Mouse (Mus musculus) E14TG2a.4 (cell line): ENCODE results near the gene Tbc1d22a.
"Not testable (repeated sequence)": the region's sequence is repeated elsewhere in the genome, so short reads cannot be mapped to it uniquely, and the experiment has no call there.

Experiments used
- H3K27me3 ChIP-seq: 2 replicates; pipeline ENCODE4 v1.6.1; 2014; ENCODE audit warnings: low read length, control low read depth; ENCODE audit not compliant: insufficient read depth
- H3K36me3 ChIP-seq: 2 replicates; pipeline ENCODE4 v1.6.1; 2014; ENCODE audit warnings: low read length, control low read depth; ENCODE audit not compliant: insufficient read depth
- H3K4me1 ChIP-seq: replicated peaks from 2 replicates; pipeline ENCODE4 v1.6.1; 2014; ENCODE audit warnings: low read depth, low read length, control low read depth
- H3K4me3 ChIP-seq: replicated peaks from 2 replicates; pipeline ENCODE4 v1.5.1; 2014; ENCODE audit warnings: mild to moderate bottlenecking, low read length
- H3K9me3 ChIP-seq: 2 replicates; pipeline ENCODE4 v1.6.1; 2014; ENCODE audit warnings: low read length, control low read depth
- CTCF ChIP-seq: conservative IDR thresholded peaks from 2 replicates; pipeline ENCODE4 v1.5.1; 2014; ENCODE audit warnings: low read length
- NANOG ChIP-seq: IDR thresholded peaks from 2 replicates; pipeline ENCODE4 v1.6.1; 2014; ENCODE audit warnings: borderline replicate concordance, low read length, mixed read lengths
- POU5F1 ChIP-seq: IDR thresholded peaks from 2 replicates; pipeline ENCODE4 v1.6.1; 2014; ENCODE audit warnings: low read length, borderline replicate concordance

The Tbc1d22a gene

DNA sequence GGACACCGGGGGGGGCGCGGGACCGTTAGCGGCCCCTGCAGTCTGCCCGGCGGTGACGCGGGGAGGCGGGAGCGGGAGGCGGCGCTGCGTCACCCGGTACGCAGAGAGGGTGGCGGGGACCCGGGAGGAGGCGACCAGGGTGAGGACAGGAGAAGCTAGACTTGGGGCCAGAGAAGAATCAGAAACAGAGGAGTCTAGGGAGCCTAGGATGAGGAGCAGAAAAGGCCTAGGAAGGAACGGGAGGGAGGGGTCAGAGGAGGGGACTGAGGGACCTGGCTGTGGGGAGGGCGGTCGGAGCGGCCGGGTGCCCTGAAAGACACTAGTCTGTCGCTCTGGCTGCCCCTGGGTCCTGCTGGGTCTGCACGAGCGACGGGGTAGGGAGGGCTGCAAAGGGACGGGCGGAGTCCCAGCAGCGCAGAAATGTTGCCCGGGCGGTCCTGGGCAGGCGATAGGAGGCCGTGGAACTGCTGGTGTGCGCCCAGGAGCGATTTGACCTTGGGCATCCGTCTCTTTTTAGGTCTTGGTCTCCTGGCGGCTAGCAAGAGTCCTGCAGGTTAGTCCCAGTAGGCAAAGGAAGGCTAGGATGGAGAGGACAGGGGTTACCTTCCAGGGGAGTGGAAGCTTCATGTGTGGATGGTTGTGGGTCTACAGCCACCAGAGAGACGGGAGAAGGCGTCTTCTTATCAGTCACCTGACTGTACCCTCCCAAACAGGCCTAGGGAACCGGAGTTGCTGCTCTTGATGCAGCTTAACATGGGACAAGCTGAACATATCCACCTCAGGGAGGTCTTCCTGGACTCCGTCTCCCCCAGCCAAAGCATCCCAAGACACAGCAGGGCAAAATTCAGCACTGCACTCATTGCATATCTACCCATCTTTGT is 28.3 kb upstream of the Tbc1d22a start, which contains the start of gene Cerk:
TSS of gene Cerk (minus strand) at position 453 of the 881 bp plus-strand sequence.
- H3K36me3 ChIP-seq, result no peaks in the 10 kb centered on the region
- H3K9me3 ChIP-seq, result no peaks in the 10 kb centered on the region
- H3K4me1 ChIP-seq, result peaks cover 58% of the 10 kb centered on the region
- peak within 1 kb of the TSS; percentile 86 for H3K4me3 ChIP-seq
- TF ChIP-seq CTCF (peak; percentile 44), NANOG (no peak)
- peaks cover 79% of the 10 kb centered on the region for H3K27me3 ChIP-seq

DNA sequence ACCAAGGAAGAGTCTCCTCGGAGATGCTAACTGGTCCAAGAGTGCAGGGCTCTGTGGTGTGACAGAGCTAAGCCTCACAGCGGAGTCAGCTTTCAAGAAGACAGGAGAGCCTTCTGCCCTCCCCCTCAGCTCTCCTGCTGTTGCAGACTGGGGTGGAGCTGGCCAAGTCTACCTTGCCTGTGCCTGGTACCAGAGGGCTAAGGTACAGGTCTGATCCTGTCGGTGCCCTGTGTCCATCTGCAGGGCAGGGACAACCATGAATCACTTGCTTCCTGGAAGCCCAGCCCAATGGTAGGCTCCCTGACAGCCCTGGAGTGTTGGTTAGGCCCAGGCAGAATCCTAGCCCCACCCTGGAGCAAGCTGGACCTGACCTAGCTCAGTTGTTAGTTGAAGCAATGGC is 27.6 kb upstream of the Tbc1d22a start:
- H3K9me3 ChIP-seq, result no peaks in the 10 kb centered on the region
- peaks cover 84% of the 10 kb centered on the region for H3K27me3 ChIP-seq
- H3K4me3 ChIP-seq, result 0 out of 2 replicates have a peak overlapping the region, but pooled peaks have one; percentile 86
- peaks cover 52% of the 10 kb centered on the region for H3K4me1 ChIP-seq
- no peak for TF ChIP-seq CTCF
- TF ChIP-seq NANOG, result no peak
- no peak for TF ChIP-seq POU5F1
- H3K36me3 ChIP-seq, result no peaks in the 10 kb centered on the region

GRCm38 (mm10) chr15:86188186-86188585 is 26.1 kb upstream of the Tbc1d22a start:
- Histone ChIP-seq H3K27me3 (peaks cover 77% of the 10 kb centered on the region), H3K4me3 (no peak overlapping the region), H3K36me3 (no peaks in the 10 kb centered on the region), H3K4me1 (peaks cover 42% of the 10 kb centered on the region), H3K9me3 (peaks cover 7% of the 10 kb centered on the region; the same call in 1 of the 2 replicates)
- TF ChIP-seq CTCF (no peak), POU5F1 (no peak), NANOG (no peak)

DNA sequence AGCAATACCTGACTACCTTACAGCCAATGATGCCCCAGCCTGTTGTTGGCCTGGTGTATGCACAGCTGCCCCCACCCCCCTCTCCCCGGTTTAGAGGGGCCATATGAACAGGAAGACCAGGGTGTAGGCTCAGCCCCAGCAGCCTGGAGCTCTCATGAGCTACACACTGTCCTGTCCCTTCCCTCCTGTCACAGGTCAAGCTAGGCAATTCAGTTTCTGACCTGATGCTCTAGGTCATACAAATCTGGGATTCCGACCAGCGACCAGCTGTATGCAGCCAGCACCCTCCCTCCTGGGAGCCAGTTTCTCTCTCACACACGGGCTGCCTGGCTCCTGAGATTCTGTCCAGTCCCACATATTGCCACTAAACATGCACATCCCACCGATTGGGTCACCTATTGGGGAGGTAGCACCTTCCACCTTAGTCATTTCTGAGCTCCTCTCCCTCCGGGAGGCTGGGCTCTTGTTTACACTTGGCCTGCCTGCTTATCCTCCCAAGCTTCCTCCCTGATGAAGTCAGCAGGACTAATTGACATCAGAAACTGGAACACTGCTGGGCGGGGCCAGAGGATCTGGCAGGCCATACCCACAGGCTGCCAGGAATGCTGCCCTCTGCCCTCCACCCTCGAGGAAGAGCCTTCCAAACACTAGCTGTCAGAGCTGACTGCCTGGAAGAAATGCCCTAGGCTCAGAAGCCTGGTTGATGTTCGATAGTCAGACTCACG is 25.4 kb upstream of the Tbc1d22a start:
- no peaks in the 10 kb centered on the region for H3K36me3 ChIP-seq
- TF ChIP-seq NANOG (no peak), CTCF (no peak), POU5F1 (no peak)
- peaks cover 37% of the 10 kb centered on the region for H3K4me1 ChIP-seq
- no peak overlapping the region for H3K4me3 ChIP-seq
- H3K9me3 ChIP-seq, result peaks cover 12% of the 10 kb centered on the region
- H3K27me3 ChIP-seq, result peaks cover 78% of the 10 kb centered on the region

- TF ChIP-seq CTCF (no peak), NANOG (no peak), POU5F1 (no peak)
- peaks cover 13% of the 10 kb centered on the region for H3K9me3 ChIP-seq
- H3K4me3 ChIP-seq, result no peak overlapping the region
- H3K4me1 ChIP-seq, result peaks cover 25% of the 10 kb centered on the region
- peaks cover 74% of the 10 kb centered on the region for H3K27me3 ChIP-seq
- H3K36me3 ChIP-seq, result no peaks in the 10 kb centered on the region
Measured at GRCm38 (mm10) chr15:86190387-86190786, 23.9 kb upstream of the Tbc1d22a start.

- Histone ChIP-seq H3K36me3 (no peaks in the 10 kb centered on the region), H3K4me1 (peaks cover 18% of the 10 kb centered on the region), H3K4me3 (no peak overlapping the region), H3K9me3 (peaks cover 13% of the 10 kb centered on the region), H3K27me3 (peaks cover 70% of the 10 kb centered on the region)
- TF ChIP-seq POU5F1, result no peak
- TF ChIP-seq CTCF, result no peak
- TF ChIP-seq NANOG, result no peak
Measured at GRCm38 (mm10) chr15:86191505-86191904, 22.8 kb upstream of the Tbc1d22a start.

DNA sequence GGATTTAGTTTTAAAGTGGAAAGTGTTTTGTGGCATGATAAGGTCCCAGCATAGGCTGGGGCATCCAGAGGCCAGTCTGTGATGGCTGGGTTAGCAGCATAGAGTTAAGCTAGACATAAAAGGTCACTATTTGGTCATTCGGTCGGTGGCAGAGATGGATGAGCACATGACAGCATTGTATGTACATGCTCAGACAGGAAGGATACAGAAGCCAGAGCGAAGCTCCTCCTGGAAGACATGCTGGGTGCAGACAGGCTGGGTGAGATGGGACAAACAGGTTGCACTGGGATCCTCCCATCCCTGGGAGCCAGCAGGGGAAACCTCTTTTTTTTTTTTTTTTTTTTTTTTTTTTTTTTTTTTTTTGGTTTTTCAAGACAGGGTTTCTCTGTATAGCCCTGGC is 22.3 kb upstream of the Tbc1d22a start:
- Histone ChIP-seq H3K4me3 (no peak overlapping the region), H3K9me3 (peaks cover 13% of the 10 kb centered on the region), H3K4me1 (peaks cover 13% of the 10 kb centered on the region), H3K36me3 (no peaks in the 10 kb centered on the region), H3K27me3 (peaks cover 66% of the 10 kb centered on the region)
- TF ChIP-seq CTCF (no peak), POU5F1 (no peak), NANOG (no peak)

DNA sequence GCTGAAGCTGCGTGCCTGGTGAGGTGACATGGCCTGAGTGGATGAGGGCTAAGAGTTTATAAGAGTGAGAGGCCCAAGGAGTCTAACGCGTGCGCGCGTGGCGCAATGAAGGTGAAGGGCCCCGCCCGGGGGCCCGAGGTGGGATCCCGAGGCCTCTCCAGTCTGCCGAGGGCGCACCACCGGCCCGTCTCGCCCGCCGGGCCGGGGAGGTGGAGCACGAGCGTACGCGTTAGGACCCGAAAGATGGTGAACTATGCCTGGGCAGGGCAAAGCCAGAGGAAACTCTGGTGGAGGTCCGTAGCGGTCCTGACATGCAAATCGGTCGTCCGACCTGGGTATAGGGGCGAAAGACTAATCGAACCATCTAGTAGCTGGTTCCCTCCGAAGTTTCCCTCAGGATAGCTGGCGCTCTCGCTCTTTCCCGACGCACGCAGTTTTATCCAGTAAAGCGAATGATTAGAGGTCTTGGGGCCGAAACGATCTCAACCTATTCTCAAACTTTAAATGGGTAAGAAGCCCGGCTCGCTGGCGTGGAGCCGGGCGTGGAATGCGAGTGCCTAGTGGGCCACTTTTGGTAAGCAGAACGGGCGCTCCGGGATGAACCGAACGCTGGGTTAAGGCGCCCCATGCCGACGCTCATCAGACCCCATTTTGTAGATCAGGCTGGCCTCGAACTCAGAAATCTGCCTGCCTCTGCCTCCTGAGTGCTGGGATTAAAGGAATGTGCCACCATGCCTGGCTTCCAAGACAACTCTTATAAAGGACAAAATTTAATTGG is 19.4 kb upstream of the Tbc1d22a start:
- H3K4me1 ChIP-seq, H3K36me3 ChIP-seq: not testable (repeated sequence)
- Histone ChIP-seq H3K4me3 (peak overlapping the region; percentile 61), H3K27me3 (peaks cover 68% of the 10 kb centered on the region), H3K9me3 (peaks cover 13% of the 10 kb centered on the region)
